Mouse (Mus musculus) heart, embryonic 16.5 days (tissue): ENCODE measurements around the gene Ak7. TPM values are rescaled to one million over a fixed set of nuclear protein-coding genes. Genes with fewer than 3 reads are reported as not detected.

Source experiments
- ATAC-seq: fragments of 200-750 bp; cut with Nextera tagmentation; replicated peaks from 2 replicates; pipeline ENCODE4 v1.8.0; 2017; ENCODE audit warnings: moderate number of reproducible peaks; ENCODE audit not compliant: insufficient read depth, low FRiP score; ENCODE audit errors: extremely low read depth
- H3K27ac ChIP-seq: fragments of 300-500 bp; sonication (generic); 2 replicates; pipeline ENCODE4 v1.5.1; 2014; ENCODE audit warnings: mild to moderate bottlenecking, low read length, control low read depth, moderate library complexity
- H3K27me3 ChIP-seq: fragments of 300-500 bp; sonication (generic); 2 replicates; pipeline ENCODE4 v1.6.1; 2014; ENCODE audit warnings: low read length, mixed read lengths; ENCODE audit not compliant: control insufficient read depth, insufficient read depth
- H3K36me3 ChIP-seq: fragments of 300-500 bp; sonication (generic); 2 replicates; pipeline ENCODE4 v1.6.1; 2014; ENCODE audit not compliant: control insufficient read depth, insufficient read depth
- H3K4me1 ChIP-seq: fragments of 300-500 bp; sonication (generic); 2 replicates; pipeline ENCODE4 v1.6.1; 2014; ENCODE audit warnings: low read length, mixed read lengths; ENCODE audit not compliant: control insufficient read depth, insufficient read depth
- H3K4me2 ChIP-seq: fragments of 300-500 bp; sonication (generic); 2 replicates; pipeline ENCODE4 v1.6.1; 2014; ENCODE audit warnings: low read depth, mild to moderate bottlenecking, control low read depth, low read length
- H3K4me3 ChIP-seq: fragments of 300-500 bp; sonication (generic); 2 replicates; pipeline ENCODE4 v1.5.1; 2014; ENCODE audit warnings: mild to moderate bottlenecking, control low read depth, low read length
- H3K9ac ChIP-seq: fragments of 300-500 bp; sonication (generic); 2 replicates; pipeline ENCODE4 v1.6.1; 2014; ENCODE audit warnings: low read length, control low read depth
- H3K9me3 ChIP-seq: fragments of 300-500 bp; sonication (generic); replicated peaks from 2 replicates; pipeline ENCODE4 v1.6.1; 2016; ENCODE audit warnings: low read length; ENCODE audit not compliant: control insufficient read depth
- WGBS: fragments of 180-500 bp; shearing (Covaris S2); extraction: QIAGEN DNeasy Blood & Tissue Kit; methylation state at CpG from one replicate; pipeline ENCODE4 v1.1.7; 2014; 5-methylcytosine and 5-hydroxymethylcytosine counted together
- polyA plus RNA-seq: library from polyadenylated mRNA; unstranded; fragments of >200 nt; fragmentation: Nextera tagmentation; extraction: Ambion mirVana; gene quantifications from 2 replicates; pipeline ENCODE4 v1.2.1, GENCODE M21; 2015

The Ak7 gene
- polyA plus RNA-seq, 1 experiment from 2014 or later: 0.56 TPM

DNA sequence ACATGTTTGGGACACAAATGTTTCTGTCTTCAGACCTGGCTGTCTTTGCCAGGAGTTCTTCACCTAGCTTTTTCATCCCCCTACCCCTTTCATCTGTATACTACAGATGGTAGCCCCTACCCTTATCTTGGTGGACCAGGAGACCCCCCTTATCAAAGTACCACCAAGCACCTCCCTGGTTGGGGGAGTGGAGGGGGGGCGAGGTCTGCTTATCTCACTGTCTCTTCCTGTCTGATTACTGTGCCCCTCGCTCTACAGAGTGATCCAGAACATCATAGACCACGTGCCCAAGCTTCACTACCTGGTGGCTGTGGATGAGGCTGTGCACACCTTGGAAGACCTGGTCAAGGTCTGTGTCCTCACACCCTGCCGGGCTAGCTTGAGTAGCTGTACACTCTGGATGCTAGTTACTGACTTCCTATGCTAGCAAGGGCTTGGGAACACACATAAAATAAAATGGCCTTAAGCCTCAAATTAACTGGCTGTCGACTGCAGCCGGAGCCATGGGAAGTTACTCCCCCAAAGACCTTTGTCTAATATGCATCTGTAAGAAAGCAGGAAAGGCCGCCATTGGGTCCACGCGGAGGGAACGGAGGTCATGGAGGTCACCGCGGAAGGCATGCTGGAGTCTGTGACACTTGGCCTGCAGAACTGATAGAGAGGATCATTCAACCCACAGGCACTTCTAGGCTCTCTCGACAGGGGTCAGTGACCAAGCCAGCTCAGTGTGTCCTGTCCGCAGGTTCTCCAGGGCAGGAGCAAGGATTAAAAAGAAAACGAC is 32.7 kb downstream of the Ak7 start:
- Histone ChIP-seq H3K4me2 (no peak overlapping the region), H3K36me3 (no peaks in the 10 kb centered on the region), H3K4me1 (no peaks in the 10 kb centered on the region), H3K27ac (no peak overlapping the region), H3K9me3 (no peaks in the 10 kb centered on the region), H3K27me3 (no peaks in the 10 kb centered on the region), H3K9ac (no peak overlapping the region), H3K4me3 (no peak overlapping the region)
- WGBS: 62% methylated on average over 15 of the region's 15 CpGs
- ATAC-seq: 0 out of 2 replicates have a peak, but pooled peaks have one; percentile 37

DNA sequence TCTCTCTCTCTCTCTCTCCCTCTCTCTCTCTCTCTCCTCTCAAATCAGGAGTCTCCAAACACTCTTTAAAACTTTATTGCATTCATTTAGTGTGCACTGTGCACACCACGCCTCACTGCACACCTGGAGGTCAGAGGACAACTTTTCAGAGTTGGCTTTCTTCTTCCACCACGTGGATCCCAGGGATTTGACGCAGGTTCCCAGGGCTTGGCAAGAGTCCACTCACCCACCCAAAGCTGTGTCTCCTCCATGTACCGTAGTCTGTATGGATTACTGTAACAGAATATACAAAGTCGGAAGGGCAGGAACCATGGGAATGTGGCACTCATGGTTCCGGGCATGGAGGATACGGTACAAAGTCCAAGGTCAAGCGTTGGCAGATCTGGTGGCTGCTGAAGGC is 33.9 kb downstream of the Ak7 start:
- Histone ChIP-seq H3K4me3 (no peak overlapping the region), H3K9ac (no peak overlapping the region), H3K27ac (no peak overlapping the region), H3K36me3 (no peaks in the 10 kb centered on the region), H3K4me2 (no peak overlapping the region), H3K9me3 (no peaks in the 10 kb centered on the region), H3K27me3 (no peaks in the 10 kb centered on the region), H3K4me1 (no peaks in the 10 kb centered on the region)
- no peak for ATAC-seq
- WGBS: 87% methylated on average over 8 of the region's 8 CpGs

DNA sequence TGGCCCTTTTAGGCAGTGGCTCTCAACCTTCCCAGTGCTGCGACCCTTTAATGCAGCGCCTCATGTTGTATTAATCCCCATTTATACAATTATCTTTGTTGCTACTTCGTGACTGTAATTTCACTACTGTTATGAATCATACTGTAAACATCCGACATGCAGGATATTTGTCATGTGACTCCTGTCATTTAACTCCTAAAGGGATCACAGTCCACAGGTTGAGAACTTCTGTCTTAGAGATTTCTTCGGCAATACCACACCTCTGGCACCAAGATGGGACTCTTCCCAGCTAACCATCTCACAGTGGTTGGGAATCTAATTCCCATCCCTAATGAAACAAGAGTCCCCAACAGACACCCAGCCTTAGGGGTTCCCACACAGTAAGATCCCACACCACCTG is 42.3 kb downstream of the Ak7 start:
- no peaks in the 10 kb centered on the region for H3K4me1 ChIP-seq
- H3K4me3 ChIP-seq: no peak overlapping the region
- WGBS: 71% methylated on average over 5 of the region's 5 CpGs
- no peaks in the 10 kb centered on the region for H3K36me3 ChIP-seq
- H3K27ac ChIP-seq: no peak overlapping the region
- ATAC-seq: no peak
- no peak overlapping the region for H3K9ac ChIP-seq
- H3K4me2 ChIP-seq: no peak overlapping the region
- no peaks in the 10 kb centered on the region for H3K9me3 ChIP-seq
- no peaks in the 10 kb centered on the region for H3K27me3 ChIP-seq

DNA sequence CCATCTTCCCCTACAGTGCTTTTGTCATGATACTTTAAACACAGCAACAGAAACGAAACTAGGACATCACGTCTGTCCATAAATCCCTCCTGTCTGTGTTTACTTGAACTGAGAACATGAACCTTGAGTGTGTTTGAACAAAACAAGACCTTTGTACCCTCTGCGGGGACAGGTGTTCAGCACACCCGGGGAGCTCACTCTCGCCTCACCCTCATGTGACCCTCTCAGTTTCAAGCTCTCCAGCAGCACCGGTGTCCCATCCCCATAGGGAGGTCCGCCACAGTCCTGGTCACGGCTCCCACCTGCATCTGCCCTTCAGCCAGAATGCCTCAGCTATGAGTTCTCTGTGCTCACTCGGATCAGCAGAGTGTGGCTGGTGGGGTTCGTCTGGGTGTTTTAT is 48.0 kb downstream of the Ak7 start:
- WGBS: 87% methylated on average over 10 of the region's 10 CpGs
- H3K27ac ChIP-seq: no peak overlapping the region
- no peaks in the 10 kb centered on the region for H3K36me3 ChIP-seq
- no peak for ATAC-seq
- H3K4me2 ChIP-seq: no peak overlapping the region
- no peaks in the 10 kb centered on the region for H3K9me3 ChIP-seq
- no peak overlapping the region for H3K9ac ChIP-seq
- H3K4me1 ChIP-seq: no peaks in the 10 kb centered on the region
- H3K4me3 ChIP-seq: no peak overlapping the region
- no peaks in the 10 kb centered on the region for H3K27me3 ChIP-seq

DNA sequence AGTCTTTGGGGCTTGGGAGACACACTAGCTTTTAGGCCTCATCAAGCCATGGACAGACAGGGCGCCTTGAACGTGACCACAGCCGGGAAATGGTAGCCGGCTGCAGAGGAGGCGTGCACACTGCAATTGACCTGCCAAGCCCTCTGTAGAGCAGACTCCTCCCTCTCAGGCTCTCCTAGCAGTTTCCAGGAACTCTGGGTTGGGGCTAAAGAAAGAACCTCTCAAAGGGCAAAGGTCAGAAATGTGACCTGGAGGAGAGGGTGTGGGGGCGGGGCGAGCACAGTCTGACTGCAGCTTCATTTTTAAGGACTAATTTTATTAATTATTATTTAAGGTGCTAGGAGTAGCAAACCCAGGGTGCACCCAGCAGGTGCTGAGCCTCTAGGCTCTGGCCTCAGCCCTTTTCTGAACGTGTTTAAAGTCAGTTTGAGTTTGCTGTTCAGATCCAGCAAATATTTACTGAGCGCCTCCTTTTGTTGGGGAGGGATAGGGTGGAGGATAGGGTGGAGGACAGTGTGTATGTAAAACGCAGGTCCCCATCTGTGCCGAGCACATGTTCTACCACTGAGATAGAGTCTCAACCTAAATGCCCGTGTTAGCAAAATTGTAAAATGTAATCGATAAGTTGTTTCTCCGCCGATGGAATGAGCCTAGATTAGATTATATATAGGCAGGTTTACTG is 52.2 kb downstream of the Ak7 start:
- no peak overlapping the region for H3K27ac ChIP-seq
- ATAC-seq: no peak

DNA sequence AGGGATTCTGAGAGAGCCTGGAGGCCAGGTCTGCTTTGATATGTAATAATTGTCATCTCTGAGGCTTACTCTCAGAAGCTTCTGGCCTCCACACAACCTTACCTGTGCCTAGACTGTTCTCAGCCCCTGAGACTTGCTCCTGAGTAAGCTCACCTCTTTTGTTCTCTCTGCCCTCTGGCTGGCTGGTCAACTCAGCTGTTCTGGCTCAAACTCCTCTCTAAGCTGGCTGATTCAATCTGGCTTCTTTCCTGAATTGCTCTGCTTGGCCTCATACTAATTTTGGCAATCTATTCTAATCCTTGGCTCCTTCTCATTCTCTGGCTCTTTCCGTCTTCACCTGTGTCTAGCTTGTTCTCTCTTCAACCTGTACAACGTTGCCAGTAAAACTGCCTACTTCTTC is 53.1 kb downstream of the Ak7 start:
- no peaks in the 10 kb centered on the region for H3K9me3 ChIP-seq
- H3K4me2 ChIP-seq: no peak overlapping the region
- ATAC-seq: no peak
- H3K9ac ChIP-seq: no peak overlapping the region
- 72% methylated on average over 2 of the region's 2 CpGs for WGBS
- H3K27ac ChIP-seq: no peak overlapping the region
- H3K27me3 ChIP-seq: no peaks in the 10 kb centered on the region
- no peak overlapping the region for H3K4me3 ChIP-seq
- no peaks in the 10 kb centered on the region for H3K4me1 ChIP-seq
- H3K36me3 ChIP-seq: no peaks in the 10 kb centered on the region

More for the DNA sequence above, 52.2 kb downstream of the Ak7 start:
- Histone ChIP-seq H3K27me3 (no peaks in the 10 kb centered on the region), H3K36me3 (no peaks in the 10 kb centered on the region), H3K4me2 (no peak overlapping the region), H3K9me3 (no peaks in the 10 kb centered on the region), H3K4me1 (no peaks in the 10 kb centered on the region), H3K9ac (no peak overlapping the region), H3K4me3 (no peak overlapping the region)
- 45% methylated on average over 15 of the region's 15 CpGs for WGBS

DNA sequence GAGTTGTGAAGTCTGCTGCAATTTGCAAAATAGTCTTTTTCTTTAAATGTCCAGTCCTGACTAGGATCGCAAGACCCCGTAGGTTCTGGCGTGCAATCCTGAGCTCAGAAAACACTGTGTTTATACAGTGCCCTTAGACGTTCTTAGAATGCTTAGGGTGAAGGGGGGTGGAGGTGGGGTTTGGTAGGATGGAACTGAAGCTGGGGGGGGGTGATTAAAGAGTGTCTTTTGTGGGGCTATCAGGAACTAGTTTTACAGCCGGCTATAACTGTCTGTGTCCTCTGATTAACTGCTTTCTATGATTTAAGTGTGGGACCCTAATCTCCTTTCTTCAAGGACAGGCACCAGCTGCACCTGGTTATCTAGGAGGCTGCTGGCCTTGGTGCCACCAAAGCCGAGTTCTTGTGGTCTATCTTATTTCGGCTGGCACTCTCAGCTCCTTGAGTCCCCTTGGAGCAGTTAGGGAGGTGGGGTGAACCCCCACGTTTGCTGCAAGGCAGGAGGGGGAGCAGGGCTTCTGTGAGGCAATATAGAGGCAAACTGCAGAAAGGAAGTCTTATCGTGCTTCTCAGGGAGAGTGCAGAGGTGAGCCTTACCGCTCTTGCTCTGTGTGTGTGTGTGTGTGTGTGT is 54.2 kb downstream of the Ak7 start:
- Histone ChIP-seq H3K9ac (no peak overlapping the region), H3K9me3 (no peaks in the 10 kb centered on the region), H3K27ac (no peak overlapping the region), H3K4me2 (no peak overlapping the region), H3K4me1 (no peaks in the 10 kb centered on the region), H3K36me3 (no peaks in the 10 kb centered on the region), H3K27me3 (no peaks in the 10 kb centered on the region), H3K4me3 (no peak overlapping the region)
- no peak for ATAC-seq
- WGBS: 39% methylated on average over 10 of the region's 10 CpGs

DNA sequence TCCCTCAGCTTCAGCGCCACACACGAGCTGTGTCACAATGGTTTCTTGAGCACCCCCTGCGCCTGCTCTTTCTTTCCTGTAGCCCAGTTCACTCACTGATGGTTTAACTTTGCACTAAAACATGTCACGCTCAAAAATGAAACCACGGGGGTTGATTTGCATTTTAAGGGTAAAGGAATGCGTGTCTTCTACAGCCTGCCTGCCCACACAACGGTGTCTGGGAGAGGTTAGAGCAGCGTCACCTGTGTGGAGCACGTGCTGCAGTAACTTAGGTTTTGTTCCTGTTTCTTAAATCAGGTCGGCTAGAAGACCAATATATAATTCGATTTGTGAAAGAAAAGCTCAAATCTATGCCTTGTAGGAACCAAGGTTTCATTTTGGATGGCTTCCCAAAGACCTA is 55.4 kb downstream of the Ak7 start:
- Histone ChIP-seq H3K4me1 (no peaks in the 10 kb centered on the region), H3K36me3 (no peaks in the 10 kb centered on the region), H3K4me2 (no peak overlapping the region), H3K27me3 (no peaks in the 10 kb centered on the region), H3K27ac (no peak overlapping the region), H3K9me3 (no peaks in the 10 kb centered on the region), H3K9ac (no peak overlapping the region), H3K4me3 (no peak overlapping the region)
- WGBS: 75% methylated on average over 11 of the region's 11 CpGs
- ATAC-seq: no peak

DNA sequence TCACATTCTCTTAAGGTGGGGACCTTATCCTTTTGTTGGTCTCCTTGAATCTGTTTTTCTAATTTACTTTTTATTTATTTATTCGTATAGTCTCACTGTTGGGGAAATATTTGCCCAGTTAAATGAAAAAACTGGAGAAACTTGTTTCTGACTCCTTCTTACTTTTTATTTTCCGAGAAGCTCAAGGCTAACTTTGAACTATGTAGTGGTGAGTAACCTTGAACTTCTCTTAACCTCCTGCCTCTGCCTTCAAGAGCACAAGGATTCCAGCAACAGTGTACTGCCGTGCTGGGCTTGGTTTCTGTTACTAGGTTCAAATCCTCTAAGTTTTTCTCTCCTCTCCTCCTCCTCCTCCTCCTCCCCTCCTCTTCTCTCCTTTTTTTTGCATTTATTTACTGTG is 55.9 kb downstream of the Ak7 start:
- Histone ChIP-seq H3K9me3 (no peaks in the 10 kb centered on the region), H3K9ac (no peak overlapping the region), H3K36me3 (no peaks in the 10 kb centered on the region), H3K4me1 (no peaks in the 10 kb centered on the region), H3K27ac (no peak overlapping the region), H3K4me2 (no peak overlapping the region), H3K27me3 (no peaks in the 10 kb centered on the region), H3K4me3 (no peak overlapping the region)
- WGBS: 66% methylated on average over 3 of the region's 3 CpGs
- ATAC-seq: no peak
